ENCODE assay signal across 20 mouse cellular contexts in genomic region chr12:3453554-3453953, GRCm38 (mm10).
"Had no signal": no experiment of that assay in that cellular context is flagged by ENCODE, and none has a peak within 500 bp of the region (broad histone marks: within the 10 kb centered on the region; RNA-seq: fewer than 3 reads in every experiment).

No protein-coding gene starts in this region.

- H3K4me2 ChIP-seq: kidney, embryonic 15.5 days; liver, embryonic 13.5 days; midbrain, embryonic 11.5 days; neural tube, embryonic 12.5 days; neural tube, embryonic 15.5 days; stomach, embryonic 15.5 days had no signal

- H3K27ac ChIP-seq: kidney, embryonic 15.5 days; left cerebral cortex, adult 2 months; liver, embryonic 13.5 days; macrophage; neural tube, embryonic 12.5 days; neural tube, embryonic 15.5 days; stomach, embryonic 15.5 days had no signal

- H3K4me3 ChIP-seq: kidney, embryonic 15.5 days; left cerebral cortex, adult 2 months; liver, embryonic 13.5 days; megakaryocyte, embryonic 14.5 days; neural tube, embryonic 12.5 days; neural tube, embryonic 15.5 days; stomach, embryonic 15.5 days had no signal

- H3K4me1 ChIP-seq: kidney, embryonic 15.5 days; liver, embryonic 13.5 days; neural tube, embryonic 12.5 days; neural tube, embryonic 15.5 days; stomach, embryonic 15.5 days had no signal

- H3K9ac ChIP-seq: kidney, embryonic 15.5 days; liver, embryonic 13.5 days; neural tube, embryonic 12.5 days; neural tube, embryonic 15.5 days; stomach, embryonic 15.5 days had no signal

- DNase-seq: kidney, adult 18-20 months; kidney, postnatal 10 days; kidney, postnatal 36 days; layer of hippocampus, postnatal 36 days; liver, embryonic 13.5 days; lung, adult 2 months; midbrain, embryonic 14.5 days; right cerebral cortex, adult 18-20 months; right cerebral cortex, postnatal 14 days; right cerebral cortex, postnatal 4 days; spleen, adult 18-20 months; thymus, postnatal 36 days had no signal

- H3K27me3 ChIP-seq: kidney, embryonic 15.5 days; liver, embryonic 13.5 days; megakaryocyte, embryonic 14.5 days; neural tube, embryonic 12.5 days; neural tube, embryonic 15.5 days; stomach, embryonic 15.5 days had no signal

- H3K9me3 ChIP-seq: kidney, embryonic 15.5 days; liver, embryonic 13.5 days; megakaryocyte, embryonic 14.5 days; neural tube, embryonic 12.5 days; neural tube, embryonic 15.5 days; stomach, embryonic 15.5 days had no signal
